Mouse (Mus musculus): ENCODE measurements at regions not wholly inside any gene's neighbourhood (a gene's known extent, or its start where the extent isn't known, plus 50 kb on each side); places are given as distances from the start of the nearest gene placed in this dataset.
"Not testable (repeated sequence)": the region's sequence is repeated elsewhere in the genome, so short reads cannot be mapped to it uniquely, and the experiment has no call there.

DNA sequence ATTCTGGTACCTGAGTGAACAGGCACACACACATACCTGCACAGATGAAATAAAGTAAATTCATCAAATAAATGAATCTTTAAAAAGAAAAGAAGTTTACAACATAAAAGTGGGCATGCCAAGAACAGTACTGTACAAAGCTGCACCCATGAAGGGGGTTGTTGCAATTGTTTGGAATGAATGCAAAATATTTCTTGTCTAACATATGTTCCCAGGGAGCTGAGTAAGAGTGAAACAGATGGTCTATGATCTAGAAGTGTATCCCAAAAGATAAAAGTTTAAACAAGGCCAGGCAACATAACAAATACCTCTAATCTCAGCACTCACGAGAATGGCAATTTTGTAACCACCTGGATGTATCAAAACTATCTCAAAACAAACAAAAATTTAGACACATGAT is 1685.5 kb upstream of the Dsel start:
- CTCF ChIA-PET: no interaction called here

- CTCF ChIA-PET: no interaction called here
Observed at GRCm38 (mm10) chr1:113539981-113540380, 1675.3 kb upstream of the Dsel start.

DNA sequence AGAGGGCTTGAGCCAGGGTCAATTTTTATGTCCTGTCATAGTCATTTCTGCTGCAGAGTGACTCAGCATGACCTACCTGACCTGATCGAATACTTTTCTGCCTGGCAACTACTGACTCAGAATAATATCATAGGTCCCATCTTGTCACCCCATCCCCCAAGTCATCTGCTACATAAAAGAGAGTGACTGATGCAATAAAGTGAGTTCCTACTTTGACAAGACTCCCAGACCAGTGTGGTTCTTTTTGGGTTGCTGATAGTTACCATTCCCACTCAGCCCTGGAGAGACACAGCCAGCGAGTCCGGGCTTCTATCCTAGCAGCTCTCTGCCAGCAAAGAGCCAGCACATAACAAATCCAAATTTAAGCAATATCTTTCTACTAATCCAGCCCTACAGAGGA is 1665.8 kb upstream of the Dsel start:
- CTCF ChIA-PET: no interaction called here

DNA sequence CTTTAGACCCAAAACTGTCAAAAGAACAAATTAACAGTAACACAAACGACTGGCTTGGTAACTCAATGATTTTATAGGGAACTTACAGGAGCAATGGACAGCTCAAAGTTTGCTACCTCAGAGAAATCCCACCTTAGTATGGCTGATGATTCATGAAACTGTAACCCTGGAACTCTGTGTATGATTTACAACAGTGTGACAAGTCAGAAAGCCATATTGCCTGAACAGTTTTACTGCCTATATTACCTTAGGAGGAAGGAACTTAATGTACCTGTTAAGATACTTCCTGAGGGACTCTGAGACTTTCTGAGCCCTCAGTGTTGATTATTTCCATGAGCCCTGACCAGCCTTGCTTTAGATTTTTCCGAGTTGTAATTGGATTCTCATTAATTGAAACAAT is 1631.3 kb upstream of the Dsel start:
- CTCF ChIA-PET: no interaction called here

DNA sequence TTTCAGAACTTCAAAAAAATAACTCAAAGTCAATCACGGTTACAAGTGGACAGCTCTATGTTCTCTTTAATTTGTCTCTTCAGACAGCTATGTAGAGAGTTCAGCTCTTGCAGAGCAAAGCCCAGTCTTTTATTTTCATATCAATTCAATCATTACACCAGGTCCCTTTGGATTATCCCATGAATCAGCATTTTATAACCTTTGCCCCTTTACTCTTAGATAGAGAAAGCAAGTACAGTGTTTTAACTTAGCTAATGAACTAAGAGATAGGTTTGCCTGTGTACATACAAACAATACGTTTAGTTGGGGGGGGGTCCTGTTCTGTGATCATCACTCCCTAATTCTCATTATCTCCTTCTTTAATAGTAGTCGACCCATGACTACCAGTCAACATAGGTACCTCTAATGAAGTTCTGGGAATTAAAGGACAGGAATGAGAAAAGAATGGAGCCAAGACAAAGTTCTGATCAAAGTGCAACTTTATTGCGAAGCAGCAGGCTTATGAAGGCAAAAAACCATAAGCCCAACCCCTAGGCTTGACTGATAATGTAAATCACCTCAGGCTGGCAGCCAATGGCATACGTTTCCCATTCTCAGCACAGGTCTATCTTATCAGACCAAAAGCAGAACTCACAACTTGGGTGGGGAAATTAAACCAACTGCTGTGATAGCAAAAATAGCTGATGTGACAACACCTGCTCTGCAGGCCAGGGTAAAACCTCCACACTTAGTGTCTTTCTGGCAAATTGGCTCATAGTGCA is 1625.7 kb upstream of the Dsel start:
- CTCF ChIA-PET: no interaction called here

- CTCF ChIA-PET: no interaction called here
Observed at GRCm38 (mm10) chr1:113456538-113457273, 1592.0 kb upstream of the Dsel start.

DNA sequence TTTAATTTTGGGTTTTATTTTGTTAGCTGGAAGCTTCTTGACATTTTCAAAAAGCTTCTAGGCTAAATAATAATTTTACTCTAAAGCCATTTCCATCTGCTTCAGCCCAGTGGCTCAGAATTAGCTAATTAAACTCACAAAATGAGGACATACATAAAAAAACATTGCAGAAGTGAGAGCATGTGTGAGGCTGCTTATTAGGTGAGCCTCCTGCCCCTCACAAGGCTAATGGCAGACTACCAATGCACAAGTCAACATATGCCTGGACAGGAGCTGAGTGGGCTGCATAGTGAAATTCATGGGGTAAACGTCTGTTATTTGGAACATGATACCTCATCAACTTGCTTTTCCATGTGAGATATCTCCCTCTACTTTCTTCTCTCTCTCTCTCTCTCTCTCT is 1569.0 kb upstream of the Dsel start:
- CTCF ChIA-PET: no interaction called here

DNA sequence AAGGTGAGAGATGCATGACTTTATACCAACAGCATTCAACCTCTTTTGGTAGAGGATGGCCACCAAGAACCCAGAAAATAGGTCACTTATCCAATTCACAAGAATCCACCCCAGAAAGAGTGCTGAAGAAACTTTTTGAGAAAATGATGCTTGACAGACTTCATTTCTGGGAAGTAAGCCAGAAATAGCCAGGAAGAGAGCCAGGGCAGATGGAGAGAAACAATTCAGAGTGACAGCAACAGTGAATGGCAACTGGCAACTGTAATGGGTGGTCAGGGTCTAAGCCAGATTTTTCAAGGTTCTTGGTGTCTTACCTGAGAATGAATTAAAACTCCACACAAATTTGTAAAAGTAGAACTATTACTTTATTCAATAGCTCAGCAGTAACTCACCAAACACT is 1566.5 kb upstream of the Dsel start:
- CTCF ChIA-PET: no interaction called here

GRCm38 (mm10) chr1:113412858-113413257 is 1548.1 kb upstream of the Dsel start:
- CTCF ChIA-PET: no interaction called here

DNA sequence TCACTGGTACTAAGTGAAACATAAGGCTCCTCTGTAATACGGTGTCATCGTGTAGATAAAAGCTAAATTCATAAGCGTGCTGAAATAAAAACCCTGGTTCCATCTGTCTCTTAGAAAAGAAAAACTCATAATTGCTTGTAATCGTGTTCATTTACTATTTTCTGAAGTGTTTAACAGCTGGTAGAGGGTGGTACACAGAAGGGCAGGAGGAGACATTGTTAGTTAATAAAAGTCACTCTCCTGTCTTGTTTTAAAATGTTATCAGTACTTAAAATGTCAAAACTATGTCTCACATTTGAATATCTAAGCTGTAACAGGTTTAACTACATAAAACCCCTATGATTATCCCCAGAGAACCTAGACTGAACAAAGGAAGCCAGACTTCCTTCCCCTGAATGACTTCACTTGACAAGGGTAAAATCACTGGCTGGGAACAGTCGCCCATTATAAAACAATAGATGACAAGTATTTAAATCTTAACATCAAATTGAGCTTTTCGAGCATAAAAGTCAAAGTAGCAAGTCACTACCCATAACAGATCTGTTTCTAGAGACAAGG is 1530.6 kb upstream of the Dsel start:
- CTCF ChIA-PET: no interaction called here

DNA sequence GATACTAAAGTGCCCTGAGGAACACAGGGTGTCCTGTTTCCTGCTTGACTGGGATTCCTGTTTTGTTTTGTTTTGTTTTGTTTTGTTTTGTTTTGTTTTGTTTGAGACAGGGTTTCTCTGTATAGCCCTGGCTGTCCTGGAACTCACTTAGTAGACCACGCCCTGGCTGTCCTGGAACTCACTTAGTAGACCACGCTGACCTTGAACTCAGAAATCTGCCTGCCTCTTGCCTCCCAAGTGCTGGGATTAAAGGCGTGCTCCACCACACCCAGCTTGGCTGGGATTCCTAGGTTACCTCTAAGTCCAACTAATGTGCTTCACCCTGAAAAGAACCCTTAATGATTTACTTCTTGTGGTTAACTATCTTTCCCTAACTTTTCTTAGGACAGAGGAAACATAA is 1529.6 kb upstream of the Dsel start:
- CTCF ChIA-PET: not testable (repeated sequence)

GRCm38 (mm10) chr1:113392962-113393361 is 1528.2 kb upstream of the Dsel start:
- CTCF ChIA-PET: no interaction called here

- CTCF ChIA-PET: no interaction called here
Observed at GRCm38 (mm10) chr1:113389920-113390319, 1525.2 kb upstream of the Dsel start.

DNA sequence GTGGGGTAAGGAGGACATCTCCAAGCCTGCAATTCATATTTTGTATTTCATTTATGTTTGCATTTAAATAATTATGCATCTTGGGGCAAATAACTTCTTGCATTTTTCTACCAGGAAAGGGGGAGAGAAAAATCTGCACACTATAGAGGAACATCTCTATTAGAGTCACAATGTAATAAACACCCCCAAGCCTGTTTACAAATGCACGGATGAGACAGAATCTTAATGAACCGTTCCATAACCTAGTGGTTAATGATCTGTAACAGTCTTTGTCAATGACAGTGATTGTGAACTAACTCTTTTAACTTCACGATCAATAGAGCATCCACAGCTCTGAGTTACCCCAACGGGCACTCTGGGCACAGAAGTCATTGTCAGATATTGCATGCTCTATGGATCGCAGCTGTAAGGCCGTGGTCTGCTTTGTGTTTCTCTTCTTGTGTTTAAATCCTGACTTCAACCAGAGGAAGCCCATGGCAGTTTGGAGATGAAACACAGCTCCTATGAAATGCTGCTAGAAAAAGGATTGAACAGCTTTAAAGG is 1520.2 kb upstream of the Dsel start:
- CTCF ChIA-PET: no interaction called here

DNA sequence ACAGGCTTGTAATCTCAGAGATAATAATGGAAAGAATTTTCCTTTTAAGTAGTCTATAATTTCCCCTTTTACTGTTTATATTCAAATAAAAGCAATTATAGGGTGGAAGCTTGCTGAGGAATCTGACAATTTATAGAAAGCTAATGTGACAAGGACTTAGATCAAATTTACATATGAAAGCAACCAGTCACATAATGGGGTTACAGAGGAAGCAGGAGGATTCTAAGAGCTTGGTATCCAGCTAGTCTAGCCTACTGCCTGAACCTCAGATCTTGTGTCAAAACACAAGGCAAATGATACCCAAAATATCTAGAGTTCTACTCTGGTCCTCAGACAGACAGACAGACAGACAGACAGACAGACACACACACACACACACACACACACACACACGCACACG is 1519.0 kb upstream of the Dsel start:
- CTCF ChIA-PET: no interaction called here

DNA sequence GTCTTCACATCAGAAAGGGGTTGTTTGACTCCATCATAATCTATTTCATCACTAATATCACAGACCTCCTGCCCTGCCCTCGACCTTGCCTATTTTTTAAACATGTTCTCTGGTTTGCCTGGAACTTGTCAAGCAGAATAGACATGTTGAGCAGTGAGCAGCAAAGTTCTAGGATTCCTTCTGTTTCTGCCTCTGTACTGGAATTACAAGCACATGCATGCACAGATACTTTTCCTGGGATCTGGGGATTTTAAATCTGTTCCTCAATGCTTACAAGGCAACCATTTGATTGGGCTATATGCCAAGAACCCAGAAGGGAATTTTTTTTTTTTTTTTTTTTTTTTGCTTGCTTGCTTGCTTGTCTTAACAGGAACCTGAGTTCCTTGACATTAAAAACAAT is 1508.0 kb upstream of the Dsel start:
- CTCF ChIA-PET: no interaction called here

GRCm38 (mm10) chr1:113358242-113358641 is 1493.5 kb upstream of the Dsel start:
- CTCF ChIA-PET: no interaction called here

GRCm38 (mm10) chr1:113308037-113308436 is 1443.3 kb upstream of the Dsel start:
- CTCF ChIA-PET: interaction anchor here (0.6 kb wide), 1 partner anchor 11 kb away, joined by 3 read pairs; no protein-coding TSS in a partner anchor

- CTCF ChIA-PET: interaction anchor here (0.7 kb wide), 1 partner anchor 10 kb away, joined by 3 read pairs; no protein-coding TSS in a partner anchor
Observed at GRCm38 (mm10) chr1:113297807-113298206, 1433.1 kb upstream of the Dsel start.

- CTCF ChIA-PET: no interaction called here
Observed at GRCm38 (mm10) chr1:113288242-113288641, 1423.5 kb upstream of the Dsel start.

GRCm38 (mm10) chr1:113284122-113284521 is 1419.4 kb upstream of the Dsel start:
- CTCF ChIA-PET: no interaction called here

DNA sequence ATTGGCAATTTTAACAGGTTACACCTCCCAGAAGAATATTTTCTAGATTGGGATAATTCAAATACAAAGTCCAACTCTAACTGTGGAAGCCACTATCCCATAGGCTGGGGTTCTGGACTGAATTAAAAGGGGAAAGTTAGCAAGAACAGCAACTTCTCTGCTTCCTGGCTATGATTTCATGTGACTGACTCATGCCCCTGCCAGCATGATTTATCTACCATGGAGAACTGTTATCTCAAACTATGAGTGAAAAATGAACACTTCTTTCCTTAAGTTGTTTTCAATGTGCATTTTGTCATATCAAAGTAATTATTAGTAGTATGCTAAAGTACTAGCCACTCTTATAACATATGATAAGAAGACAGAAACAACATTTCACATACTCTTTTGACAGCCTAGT is 1394.7 kb upstream of the Dsel start:
- CTCF ChIA-PET: no interaction called here

- CTCF ChIA-PET: no interaction called here
Observed at GRCm38 (mm10) chr1:113247325-113247724, 1382.6 kb upstream of the Dsel start.

Data from spleen, embryonic (tissue).